Mouse (Mus musculus): ENCODE results near the gene Tfr2. TPM values are rescaled to one million over a fixed set of nuclear protein-coding genes. Genes with fewer than 3 reads are reported as not detected.

Tfr2 gene
- total RNA-seq, 2 experiments from 2014 or later, result 16.7 to 20.2 TPM

DNA sequence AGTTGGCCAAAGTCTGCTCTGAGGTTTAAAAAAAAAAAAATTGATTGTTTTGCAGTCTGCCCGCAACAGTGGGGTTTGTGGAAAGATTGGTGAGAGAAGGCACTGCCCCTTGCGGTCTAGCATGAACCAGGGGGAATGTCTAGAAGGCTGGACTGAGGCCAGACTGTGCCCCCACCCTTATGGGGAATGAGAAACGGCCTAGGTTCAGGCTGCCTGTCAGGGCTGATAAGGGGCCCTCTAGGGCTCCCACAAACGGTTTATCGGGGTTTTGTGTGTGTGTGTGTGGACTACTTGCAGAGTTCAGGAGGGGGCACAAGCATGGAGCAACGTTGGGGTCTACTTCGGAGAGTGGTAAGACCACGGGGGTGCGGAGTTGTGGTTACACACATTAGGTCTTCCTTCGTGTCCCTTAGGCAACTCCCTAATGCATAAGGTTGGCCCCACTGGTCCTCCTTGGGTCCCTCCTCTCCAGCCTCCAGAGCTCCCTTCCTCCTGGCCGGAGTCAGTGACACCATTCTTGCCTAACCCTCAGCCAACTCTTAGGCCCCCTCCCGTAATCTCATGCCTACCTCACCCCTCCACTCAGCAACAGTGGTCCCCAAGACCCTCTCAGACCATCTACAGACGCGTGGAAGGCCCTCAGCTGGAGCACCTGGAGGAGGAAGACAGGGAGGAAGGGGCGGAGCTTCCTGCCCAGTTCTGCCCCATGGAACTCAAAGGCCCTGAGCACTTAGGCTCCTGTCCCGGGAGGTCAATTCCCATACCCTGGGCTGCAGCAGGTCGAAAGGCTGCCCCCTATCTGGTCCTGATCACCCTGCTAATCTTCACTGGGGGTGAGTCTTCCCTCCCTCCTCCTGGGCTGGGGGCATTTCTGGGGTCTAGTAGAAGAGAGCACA, 1.3 kb downstream of the Tfr2 start:
- no peak for TF ChIP-seq CTCF (conservative IDR thresholded peaks at IDR 0.05)
- DNase-seq (ENCODE audit: low spot score in 2 of 2), result no peak
- H3K27ac ChIP-seq, result no peak overlapping the region
- no peak overlapping the region for H3K4me3 ChIP-seq

GRCm38 (mm10) chr5:137574470-137574901, 4.8 kb downstream of the Tfr2 start:
- H3K27ac ChIP-seq, result peak overlapping the region; percentile 67
- peak overlapping the region; percentile 52 for H3K4me3 ChIP-seq
- peak; percentile 49 to 57 for DNase-seq (ENCODE audit: low spot score in 2 of 2)
- peak; percentile 67 for TF ChIP-seq CTCF (conservative IDR thresholded peaks at IDR 0.05)

DNA sequence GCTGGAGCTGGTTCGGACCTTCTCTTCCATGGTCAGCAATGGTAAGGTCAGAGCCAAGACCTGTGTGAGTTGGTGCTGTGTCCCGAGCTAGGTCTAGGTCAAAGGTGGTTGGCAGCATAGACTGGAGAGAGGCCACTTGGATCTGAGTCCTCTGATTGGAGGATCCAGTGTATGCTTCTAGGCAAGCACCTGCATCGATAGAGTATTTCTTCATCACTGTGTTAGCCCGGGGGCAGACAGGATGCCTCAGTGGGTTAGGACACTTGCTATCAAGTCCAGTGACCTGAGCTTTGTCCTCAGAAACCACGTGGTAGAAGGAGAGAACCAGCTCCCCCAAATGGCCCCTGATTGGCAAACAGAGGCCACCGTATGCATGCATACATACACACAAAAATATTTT, 10.6 kb downstream of the Tfr2 start:
- no peak for DNase-seq (ENCODE audit: low spot score in 2 of 2)
- H3K4me3 ChIP-seq, result no peak overlapping the region
- H3K27ac ChIP-seq, result no peak overlapping the region
- TF ChIP-seq CTCF (conservative IDR thresholded peaks at IDR 0.05), result no peak

DNA sequence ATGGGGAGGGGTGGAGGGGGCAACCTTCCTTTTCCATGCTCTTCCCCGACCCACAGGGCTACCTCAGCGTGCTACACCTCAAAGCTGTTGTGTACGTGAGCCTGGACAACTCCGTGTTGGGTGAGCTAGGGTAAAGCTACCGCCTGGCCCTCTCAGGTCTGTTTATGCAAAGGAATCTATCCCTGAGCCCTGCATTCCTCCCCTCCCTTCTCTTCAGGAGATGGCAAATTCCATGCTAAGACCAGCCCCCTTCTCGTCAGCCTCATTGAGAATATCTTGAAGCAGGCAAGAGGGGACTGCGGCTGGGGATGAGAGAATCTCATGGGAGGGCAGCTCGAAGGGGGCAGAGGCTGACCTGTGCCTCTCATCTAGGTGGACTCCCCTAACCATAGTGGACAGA, 13.1 kb downstream of the Tfr2 start:
- DNase-seq (ENCODE audit: low spot score in 2 of 2), result no peak
- Histone ChIP-seq H3K4me3 (no peak overlapping the region), H3K27ac (no peak overlapping the region)
- no peak for TF ChIP-seq CTCF (conservative IDR thresholded peaks at IDR 0.05)

DNA sequence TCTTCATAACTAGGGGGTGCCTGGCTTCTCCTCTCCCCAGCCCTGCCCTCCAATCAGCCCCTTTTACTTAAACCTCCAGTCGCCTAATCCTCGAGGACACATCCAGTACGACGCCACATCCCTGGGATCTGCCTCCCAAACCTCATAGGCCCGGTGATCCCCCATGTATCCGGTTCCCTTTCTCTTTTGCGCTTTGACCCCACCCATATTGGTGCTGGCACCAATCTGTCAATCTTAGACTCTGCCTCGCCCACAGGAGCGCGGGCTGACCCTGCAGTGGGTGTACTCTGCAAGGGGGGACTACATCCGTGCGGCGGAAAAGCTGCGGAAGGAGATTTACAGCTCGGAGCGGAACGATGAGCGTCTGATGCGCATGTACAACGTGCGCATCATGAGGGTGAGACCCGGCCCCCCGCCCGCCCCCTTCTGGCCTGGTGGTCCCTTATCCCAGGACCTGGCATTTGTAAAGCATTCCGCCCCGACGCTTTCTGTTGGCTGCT, 14.1 kb downstream of the Tfr2 start:
- H3K27ac ChIP-seq, result peak overlapping the region; percentile 69
- DNase-seq (ENCODE audit: low spot score in 2 of 2), result peak; percentile 43 to 58
- TF ChIP-seq CTCF (conservative IDR thresholded peaks at IDR 0.05), result no peak; the same call in 1 of the 2 replicates
- peak overlapping the region; percentile 41 for H3K4me3 ChIP-seq

DNA sequence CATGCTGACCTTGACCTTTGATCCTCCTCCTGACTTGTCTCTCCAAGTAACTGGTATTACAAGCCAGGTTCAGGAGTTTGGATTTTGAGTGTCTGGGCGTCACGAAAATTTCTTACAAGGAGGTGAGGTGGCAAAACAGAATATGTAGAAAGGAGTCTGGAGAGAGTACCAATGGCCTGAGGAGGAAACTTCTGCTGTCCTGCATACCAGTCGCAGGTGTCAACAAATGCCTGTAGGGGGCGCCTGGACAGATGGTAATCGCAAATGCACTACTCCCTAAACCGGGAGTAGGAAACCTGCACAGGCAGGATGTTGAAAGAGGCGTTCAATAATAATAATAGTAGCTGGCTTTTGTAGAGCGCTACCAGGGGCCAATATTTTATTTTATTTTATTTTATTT, 15.3 kb downstream of the Tfr2 start:
- Histone ChIP-seq H3K4me3 (no peak overlapping the region), H3K27ac (no peak overlapping the region)
- peak; percentile 85 for TF ChIP-seq CTCF (conservative IDR thresholded peaks at IDR 0.05)
- peak; percentile 63 to 73 for DNase-seq (ENCODE audit: low spot score in 2 of 2)

- no peak for TF ChIP-seq CTCF (conservative IDR thresholded peaks at IDR 0.05)
- H3K27ac ChIP-seq, result no peak overlapping the region
- no peak overlapping the region for H3K4me3 ChIP-seq
Measured at GRCm38 (mm10) chr5:137590507-137590906, 20.9 kb downstream of the Tfr2 start.

DNA sequence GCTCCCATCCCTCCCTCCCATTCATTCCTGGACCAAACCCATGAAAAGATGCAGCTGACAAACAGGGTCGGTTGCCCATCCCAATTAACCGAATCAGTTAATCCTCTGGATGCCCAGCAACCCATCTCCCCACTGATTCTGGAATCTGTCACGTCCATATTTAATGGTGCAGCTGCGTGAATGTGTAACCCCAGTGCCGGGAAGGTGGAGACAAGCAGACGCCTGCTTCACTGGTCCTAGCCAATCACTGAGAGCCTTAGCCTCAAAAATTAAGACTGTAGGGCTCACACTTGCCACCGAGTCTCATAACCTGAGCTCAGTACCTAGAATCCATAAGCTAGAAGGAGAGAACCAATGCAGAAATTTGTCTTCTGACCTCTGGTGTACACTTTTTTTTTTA, 26.3 kb downstream of the Tfr2 start:
- DNase-seq (ENCODE audit: low spot score in 2 of 2), result no peak
- TF ChIP-seq CTCF (conservative IDR thresholded peaks at IDR 0.05), result no peak
- Histone ChIP-seq H3K4me3 (no peak overlapping the region), H3K27ac (no peak overlapping the region)

More at GRCm38 (mm10) chr5:137590507-137590906, 20.9 kb downstream of the Tfr2 start:
- no peak for DNase-seq (ENCODE audit: low spot score in 2 of 2)

DNA sequence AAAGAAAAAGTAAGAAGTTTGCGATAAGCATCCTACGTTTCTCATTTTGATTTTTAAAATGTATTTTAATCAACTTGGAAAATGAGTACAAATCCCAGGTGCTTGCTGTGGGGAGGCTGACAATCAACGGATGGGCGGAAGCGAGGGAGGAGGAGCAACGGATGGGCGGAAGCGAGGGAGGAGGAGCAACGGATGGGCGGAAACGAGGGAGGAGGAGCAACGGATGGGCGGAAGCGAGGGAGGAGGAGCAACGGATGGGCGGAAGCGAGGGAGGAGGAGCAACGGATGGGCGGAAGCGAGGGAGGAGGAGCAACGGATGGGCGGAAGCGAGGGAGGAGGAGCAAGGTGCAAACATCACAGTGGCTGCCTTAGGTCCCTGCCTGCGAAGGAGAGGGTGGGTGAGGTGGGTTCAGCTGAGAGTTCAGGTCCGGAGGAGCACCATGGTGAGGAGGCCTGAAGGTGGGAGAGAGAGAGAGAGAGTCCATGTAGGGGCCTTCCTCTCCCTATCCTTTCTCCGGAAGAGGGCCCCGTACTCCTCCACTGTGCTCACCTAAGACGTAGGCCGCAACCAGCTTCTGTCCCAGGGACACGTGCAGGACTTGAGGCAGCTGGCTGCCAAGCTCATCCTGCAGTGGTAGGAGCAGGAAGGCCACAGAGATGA, 27.1 kb downstream of the Tfr2 start:
- no peak for TF ChIP-seq CTCF (conservative IDR thresholded peaks at IDR 0.05)
- Histone ChIP-seq H3K27ac (no peak overlapping the region), H3K4me3 (no peak overlapping the region)
- DNase-seq (ENCODE audit: low spot score in 2 of 2), result no peak

- TF ChIP-seq CTCF (conservative IDR thresholded peaks at IDR 0.05), result no peak
- Histone ChIP-seq H3K4me3 (no peak overlapping the region), H3K27ac (no peak overlapping the region)
- DNase-seq (ENCODE audit: low spot score in 2 of 2), result no peak
Measured at GRCm38 (mm10) chr5:137597625-137598024, 28.0 kb downstream of the Tfr2 start.

DNA sequence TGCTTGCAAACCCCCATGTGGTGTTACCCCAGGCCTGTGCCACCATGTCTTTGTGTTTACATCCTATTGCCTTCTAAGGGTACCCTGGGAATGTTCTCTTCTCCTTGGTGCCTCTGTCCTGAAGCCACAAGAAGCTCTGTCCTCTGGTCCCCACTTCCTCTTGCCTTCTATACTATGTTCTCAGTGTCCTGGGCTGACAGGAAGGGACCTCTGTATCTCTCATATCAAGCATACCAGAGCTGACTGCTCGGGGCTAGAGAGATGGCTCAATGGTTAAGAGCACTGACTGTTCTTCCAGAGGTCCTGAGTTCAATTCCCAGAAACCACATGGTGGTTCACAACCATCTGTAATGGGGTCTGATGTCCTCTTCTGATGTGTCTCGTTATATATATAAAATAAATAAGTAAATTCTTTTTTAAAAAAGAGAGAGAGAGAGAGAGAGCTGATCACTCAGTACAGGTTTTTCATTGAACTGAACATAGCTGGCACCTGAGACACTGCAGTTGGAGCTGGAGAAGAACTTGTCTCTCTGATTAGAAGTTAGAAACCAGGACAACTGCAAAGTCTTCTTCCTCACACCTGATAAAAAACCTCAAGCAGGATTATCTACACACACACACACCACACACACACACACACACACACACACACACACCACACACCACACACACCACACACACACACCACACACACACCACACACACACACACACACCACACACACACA, 28.6 kb downstream of the Tfr2 start:
- DNase-seq (ENCODE audit: low spot score in 2 of 2), result no peak
- H3K27ac ChIP-seq, result no peak overlapping the region
- no peak overlapping the region for H3K4me3 ChIP-seq
- TF ChIP-seq CTCF (conservative IDR thresholded peaks at IDR 0.05), result no peak

- Histone ChIP-seq H3K4me3 (peak overlapping the region; percentile 96), H3K27ac (0 out of 2 replicates have a peak overlapping the region, but pooled peaks have one; percentile 95)
- no peak for DNase-seq (ENCODE audit: low spot score in 2 of 2)
- no peak for TF ChIP-seq CTCF (conservative IDR thresholded peaks at IDR 0.05)
Measured at GRCm38 (mm10) chr5:137599600-137599999, 30.0 kb downstream of the Tfr2 start.

DNA sequence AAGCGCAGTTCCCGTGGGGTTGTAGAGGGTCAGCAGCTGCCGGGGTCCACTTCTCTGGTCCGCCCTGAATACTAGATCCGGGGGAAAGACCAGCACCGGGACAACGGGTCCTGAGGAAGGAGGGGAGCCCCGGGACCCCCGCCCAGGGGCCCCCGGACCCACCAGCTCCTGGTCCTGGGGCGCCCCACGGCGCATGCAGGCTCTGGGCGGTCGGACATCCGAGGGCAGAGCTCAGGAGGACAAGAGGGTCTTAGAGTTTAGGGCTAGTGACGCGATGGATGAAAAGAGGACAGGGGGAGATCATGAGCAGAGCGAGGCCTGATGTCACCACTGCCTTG, 30.6 kb downstream of the Tfr2 start:
- TF ChIP-seq CTCF (conservative IDR thresholded peaks at IDR 0.05), result no peak; the same call in 1 of the 2 replicates
- peak in 1 of 2 experiments; percentile 23 for DNase-seq (ENCODE audit: low spot score in 2 of 2)
- peak overlapping the region; percentile 95 for H3K27ac ChIP-seq

More for the DNA sequence above, 30.6 kb downstream of the Tfr2 start:
- H3K4me3 ChIP-seq, result peak overlapping the region; percentile 96

Data from layer of hippocampus, adult 2 months (tissue).